Mouse (Mus musculus) limb, embryonic 13.5 days (tissue): Measurements from ENCODE around the gene Reps1. TPM values are rescaled to one million over a fixed set of nuclear protein-coding genes. Genes with fewer than 3 reads are reported as not detected.

ENCODE experiments used
- ATAC-seq: fragments of 200-750 bp; cut with Nextera tagmentation; 2 replicates; pipeline ENCODE4 v1.8.0; 2017; ENCODE audit warnings: low read depth, moderate number of reproducible peaks, moderate TSS enrichment; ENCODE audit not compliant: low FRiP score
- H3K27ac ChIP-seq: fragments of 300-500 bp; sonication (generic); 2 replicates; pipeline ENCODE4 v1.5.1; 2015; ENCODE audit warnings: inconsistent platforms, mild to moderate bottlenecking, moderate library complexity
- H3K27me3 ChIP-seq: fragments of 300-500 bp; sonication (generic); 2 replicates; pipeline ENCODE4 v1.6.1; 2015; ENCODE audit warnings: mild to moderate bottlenecking, inconsistent platforms
- H3K36me3 ChIP-seq: fragments of 300-500 bp; sonication (generic); 2 replicates; pipeline ENCODE4 v1.6.1; 2015; ENCODE audit warnings: inconsistent platforms, mild to moderate bottlenecking, moderate library complexity
- H3K4me1 ChIP-seq: fragments of 300-500 bp; sonication (generic); 2 replicates; pipeline ENCODE4 v1.6.1; 2015; ENCODE audit warnings: inconsistent platforms
- H3K4me2 ChIP-seq: fragments of 300-500 bp; sonication (generic); replicated peaks from 2 replicates; pipeline ENCODE4 v1.6.1; 2015; ENCODE audit warnings: inconsistent platforms, mild to moderate bottlenecking, moderate library complexity
- H3K4me3 ChIP-seq: fragments of 300-500 bp; sonication (generic); 2 replicates; pipeline ENCODE4 v1.5.1; 2015; ENCODE audit warnings: moderate library complexity, mild to moderate bottlenecking, inconsistent platforms
- H3K9ac ChIP-seq: fragments of 300-500 bp; sonication (generic); 2 replicates; pipeline ENCODE4 v1.6.1; 2015; ENCODE audit warnings: mild to moderate bottlenecking, inconsistent platforms
- H3K9me3 ChIP-seq: fragments of 300-500 bp; sonication (generic); 2 replicates; pipeline ENCODE4 v1.6.1; 2016; ENCODE audit warnings: inconsistent platforms
- WGBS: fragments of 180-500 bp; shearing (Covaris S2); methylation state at CpG from one replicate; pipeline ENCODE4 v1.1.7; 2015; 5-methylcytosine and 5-hydroxymethylcytosine counted together
- polyA plus RNA-seq: library from polyadenylated mRNA; unstranded; fragments of >200 nt; fragmentation: Nextera tagmentation; extraction: Ambion mirVana; gene quantifications from 2 replicates; pipeline ENCODE4 v1.2.1, GENCODE M21; 2015

Reps1 gene
- polyA plus RNA-seq, 1 experiment from 2014 or later, result 18.8 TPM

DNA sequence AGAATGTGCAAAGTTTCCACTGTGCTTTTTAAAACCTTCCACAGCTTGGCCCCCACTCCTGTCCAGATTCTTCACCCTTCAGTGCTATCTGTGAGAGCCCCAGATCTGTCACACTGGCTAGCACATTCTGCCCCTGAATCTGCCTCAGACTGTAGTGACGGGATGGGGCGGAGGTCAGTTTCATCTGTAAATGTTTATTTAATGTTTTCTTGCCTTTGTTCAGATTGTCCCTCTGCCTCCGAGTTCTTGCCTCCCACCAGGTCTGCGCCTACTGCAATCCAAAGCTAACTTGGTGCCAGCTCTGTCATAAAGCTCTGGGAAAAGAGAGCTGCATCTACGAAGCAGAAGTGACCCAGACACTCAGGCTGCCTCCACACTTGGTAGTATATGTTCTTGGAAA lies 18.8 kb upstream of the Reps1 start:
- no peak for ATAC-seq
- 71% methylated on average over 5 of the region's 5 CpGs for WGBS
- Histone ChIP-seq H3K27ac (no peak overlapping the region), H3K27me3 (no peaks in the 10 kb centered on the region), H3K36me3 (no peaks in the 10 kb centered on the region), H3K9ac (no peak overlapping the region), H3K9me3 (no peaks in the 10 kb centered on the region), H3K4me3 (no peak overlapping the region), H3K4me1 (no peaks in the 10 kb centered on the region), H3K4me2 (no peak overlapping the region)

DNA sequence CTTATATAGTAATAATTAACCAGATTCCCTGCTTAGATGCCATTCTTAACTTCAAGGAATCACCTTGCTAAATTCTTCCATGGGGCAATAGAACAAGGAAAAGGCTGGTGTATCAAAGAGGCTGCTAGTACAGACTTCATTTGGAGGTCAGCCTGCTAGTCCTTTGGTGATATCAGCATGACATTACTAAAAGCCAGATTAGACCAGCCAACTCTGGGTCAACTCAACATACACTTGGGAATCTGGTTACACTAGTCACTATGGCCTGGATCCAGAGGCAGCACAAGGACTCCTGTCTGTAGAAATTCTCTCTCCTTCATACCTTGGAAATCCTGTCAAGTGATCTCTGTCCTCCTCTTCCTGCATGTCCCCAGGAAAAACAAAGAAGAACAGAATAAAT lies 9.3 kb upstream of the Reps1 start:
- no peak for ATAC-seq
- no peak overlapping the region for H3K9ac ChIP-seq

GRCm38 (mm10) chr10:18047380-18048146 lies 8.1 kb upstream of the Reps1 start:
- H3K27ac ChIP-seq, result no peak overlapping the region
- H3K36me3 ChIP-seq, result no peaks in the 10 kb centered on the region
- H3K4me1 ChIP-seq, result no peaks in the 10 kb centered on the region
- no peaks in the 10 kb centered on the region for H3K27me3 ChIP-seq
- WGBS, result 38% methylated on average over 10 of the region's 10 CpGs
- H3K9me3 ChIP-seq, result no peaks in the 10 kb centered on the region
- no peak overlapping the region for H3K4me3 ChIP-seq
- no peak overlapping the region for H3K4me2 ChIP-seq
- H3K9ac ChIP-seq, result no peak overlapping the region
- ATAC-seq, result no peak

More for the DNA sequence above, 9.3 kb upstream of the Reps1 start:
- Histone ChIP-seq H3K4me2 (no peak overlapping the region), H3K27ac (no peak overlapping the region), H3K36me3 (no peaks in the 10 kb centered on the region), H3K4me3 (no peak overlapping the region), H3K9me3 (no peaks in the 10 kb centered on the region), H3K27me3 (no peaks in the 10 kb centered on the region), H3K4me1 (no peaks in the 10 kb centered on the region)

GRCm38 (mm10) chr10:18055009-18055695 lies 509 bp upstream of the Reps1 start:
- H3K27ac ChIP-seq, result peak overlapping the region; percentile 93
- whole genome bisulfite sequencing, result under 1% methylated on average over 55 of the region's 61 CpGs
- ATAC-seq, result peak; percentile 96
- H3K36me3 ChIP-seq, result no peaks in the 10 kb centered on the region
- H3K4me2 ChIP-seq, result peak overlapping the region; percentile 74
- peak overlapping the region; percentile 98 for H3K4me3 ChIP-seq
- no peaks in the 10 kb centered on the region for H3K9me3 ChIP-seq
- H3K27me3 ChIP-seq, result no peaks in the 10 kb centered on the region
- peaks cover 33% of the 10 kb centered on the region for H3K4me1 ChIP-seq
- H3K9ac ChIP-seq, result peak overlapping the region; percentile 94

- ATAC-seq, result no peak
- H3K27ac ChIP-seq, result peak overlapping the region; percentile 93
Measured at GRCm38 (mm10) chr10:18056391-18056745, 707 bp downstream of the Reps1 start.

GRCm38 (mm10) chr10:18058681-18059338 lies 3.1 kb downstream of the Reps1 start:
- H3K27me3 ChIP-seq, result no peaks in the 10 kb centered on the region
- H3K27ac ChIP-seq, result no peak overlapping the region
- no peak overlapping the region for H3K4me3 ChIP-seq
- H3K36me3 ChIP-seq, result no peaks in the 10 kb centered on the region
- H3K4me1 ChIP-seq, result peaks cover 33% of the 10 kb centered on the region
- WGBS, result 79% methylated on average over 9 of the region's 9 CpGs
- H3K9ac ChIP-seq, result no peak overlapping the region
- H3K9me3 ChIP-seq, result no peaks in the 10 kb centered on the region
- ATAC-seq, result no peak
- peak overlapping the region; percentile 7; the same call in 1 of the 2 replicates for H3K4me2 ChIP-seq

More at GRCm38 (mm10) chr10:18056391-18056745, 707 bp downstream of the Reps1 start:
- H3K36me3 ChIP-seq, result no peaks in the 10 kb centered on the region
- peak overlapping the region; percentile 98 for H3K4me3 ChIP-seq
- H3K4me2 ChIP-seq, result peak overlapping the region; percentile 74
- WGBS, result 2% methylated on average over 8 of the region's 8 CpGs
- peak overlapping the region; percentile 94 for H3K9ac ChIP-seq
- peaks cover 33% of the 10 kb centered on the region for H3K4me1 ChIP-seq
- H3K27me3 ChIP-seq, result no peaks in the 10 kb centered on the region
- H3K9me3 ChIP-seq, result no peaks in the 10 kb centered on the region

DNA sequence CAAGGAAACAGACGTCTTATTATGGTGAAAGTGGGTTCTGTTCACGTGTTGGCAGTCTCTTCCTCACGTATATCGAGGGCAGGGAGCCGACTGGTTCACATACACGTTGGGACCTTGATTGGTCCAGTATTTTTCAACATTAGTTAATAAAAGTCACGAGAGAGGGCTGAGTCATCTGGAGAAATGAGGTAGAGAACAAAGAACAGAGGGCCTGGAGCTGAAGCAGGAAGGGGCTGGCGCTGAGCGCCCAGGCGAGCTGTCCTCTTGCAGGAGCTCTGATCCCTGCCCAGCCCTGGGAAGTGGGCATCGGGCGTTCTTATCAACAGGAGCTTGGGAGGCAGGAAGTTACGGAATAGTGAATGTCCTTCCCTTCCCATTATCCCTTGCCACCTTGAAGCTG lies 4.1 kb downstream of the Reps1 start:
- no peaks in the 10 kb centered on the region for H3K9me3 ChIP-seq
- no peaks in the 10 kb centered on the region for H3K36me3 ChIP-seq
- WGBS, result 81% methylated on average over 13 of the region's 13 CpGs
- H3K4me1 ChIP-seq, result peaks cover 33% of the 10 kb centered on the region
- H3K4me2 ChIP-seq, result no peak overlapping the region
- no peaks in the 10 kb centered on the region for H3K27me3 ChIP-seq
- H3K4me3 ChIP-seq, result no peak overlapping the region
- no peak for ATAC-seq
- no peak overlapping the region for H3K9ac ChIP-seq
- H3K27ac ChIP-seq, result no peak overlapping the region

GRCm38 (mm10) chr10:18060778-18061177 lies 5.1 kb downstream of the Reps1 start:
- ATAC-seq, result no peak
- WGBS, result 82% methylated on average over 2 of the region's 2 CpGs
- no peak overlapping the region for H3K4me3 ChIP-seq

GRCm38 (mm10) chr10:18061533-18061932 lies 5.9 kb downstream of the Reps1 start:
- H3K4me2 ChIP-seq, result no peak overlapping the region
- ATAC-seq, result no peak
- no peak overlapping the region for H3K4me3 ChIP-seq
- WGBS, result 94% methylated on average over 4 of the region's 4 CpGs
- H3K9me3 ChIP-seq, result no peaks in the 10 kb centered on the region
- no peak overlapping the region for H3K9ac ChIP-seq
- H3K36me3 ChIP-seq, result no peaks in the 10 kb centered on the region
- no peak overlapping the region for H3K27ac ChIP-seq
- no peaks in the 10 kb centered on the region for H3K27me3 ChIP-seq
- H3K4me1 ChIP-seq, result peaks cover 33% of the 10 kb centered on the region

More at GRCm38 (mm10) chr10:18060778-18061177, 5.1 kb downstream of the Reps1 start:
- H3K27ac ChIP-seq, result no peak overlapping the region
- H3K4me1 ChIP-seq, result peaks cover 33% of the 10 kb centered on the region
- H3K4me2 ChIP-seq, result no peak overlapping the region
- no peaks in the 10 kb centered on the region for H3K27me3 ChIP-seq
- H3K9ac ChIP-seq, result no peak overlapping the region
- H3K9me3 ChIP-seq, result no peaks in the 10 kb centered on the region
- H3K36me3 ChIP-seq, result no peaks in the 10 kb centered on the region

- WGBS, result 93% methylated on average over 7 of the region's 7 CpGs
- Histone ChIP-seq H3K36me3 (no peaks in the 10 kb centered on the region), H3K4me2 (no peak overlapping the region), H3K9ac (no peak overlapping the region), H3K4me3 (no peak overlapping the region), H3K27ac (no peak overlapping the region), H3K27me3 (no peaks in the 10 kb centered on the region), H3K4me1 (peaks cover 11% of the 10 kb centered on the region), H3K9me3 (no peaks in the 10 kb centered on the region)
- ATAC-seq, result no peak
Measured at GRCm38 (mm10) chr10:18064606-18065228, 9.1 kb downstream of the Reps1 start.

DNA sequence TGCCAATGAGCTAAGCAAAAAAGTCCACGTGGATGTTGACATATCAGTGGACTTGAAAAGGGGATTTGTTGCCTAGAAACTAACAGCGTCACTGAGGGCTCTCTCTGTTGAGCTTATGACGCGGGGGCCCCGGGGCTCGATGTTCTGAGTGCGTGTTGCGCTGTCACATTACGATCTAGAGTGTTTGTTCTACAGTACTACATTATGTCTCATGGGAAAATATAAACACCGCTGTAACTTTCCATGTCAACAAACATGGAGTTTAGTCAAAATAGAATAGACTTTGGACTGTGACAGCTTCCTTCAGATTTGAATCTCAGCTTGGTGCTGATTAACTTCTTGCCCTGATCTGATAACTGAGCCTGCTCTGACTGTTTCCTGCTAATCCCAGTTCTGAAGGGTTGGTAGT lies 10.4 kb downstream of the Reps1 start:
- 89% methylated on average over 10 of the region's 10 CpGs for WGBS
- H3K4me3 ChIP-seq, result no peak overlapping the region

More for the DNA sequence above, 10.4 kb downstream of the Reps1 start:
- ATAC-seq, result no peak
- no peaks in the 10 kb centered on the region for H3K27me3 ChIP-seq
- H3K36me3 ChIP-seq, result no peaks in the 10 kb centered on the region
- no peak overlapping the region for H3K27ac ChIP-seq
- H3K4me2 ChIP-seq, result no peak overlapping the region
- no peaks in the 10 kb centered on the region for H3K9me3 ChIP-seq
- peaks cover 22% of the 10 kb centered on the region for H3K4me1 ChIP-seq
- no peak overlapping the region for H3K9ac ChIP-seq
